Mouse (Mus musculus) ovary, postnatal 10 days (tissue): ENCODE measurements at regions not wholly inside any gene's neighbourhood (a gene's known extent, or its start where the extent isn't known, plus 50 kb on each side); places are given as distances from the start of the nearest gene placed in this dataset.

Experiments used
- DNase-seq: peaks from one replicate; pipeline ENCODE4 v3.0.0; 2022; ENCODE audit warnings: low spot score

DNA sequence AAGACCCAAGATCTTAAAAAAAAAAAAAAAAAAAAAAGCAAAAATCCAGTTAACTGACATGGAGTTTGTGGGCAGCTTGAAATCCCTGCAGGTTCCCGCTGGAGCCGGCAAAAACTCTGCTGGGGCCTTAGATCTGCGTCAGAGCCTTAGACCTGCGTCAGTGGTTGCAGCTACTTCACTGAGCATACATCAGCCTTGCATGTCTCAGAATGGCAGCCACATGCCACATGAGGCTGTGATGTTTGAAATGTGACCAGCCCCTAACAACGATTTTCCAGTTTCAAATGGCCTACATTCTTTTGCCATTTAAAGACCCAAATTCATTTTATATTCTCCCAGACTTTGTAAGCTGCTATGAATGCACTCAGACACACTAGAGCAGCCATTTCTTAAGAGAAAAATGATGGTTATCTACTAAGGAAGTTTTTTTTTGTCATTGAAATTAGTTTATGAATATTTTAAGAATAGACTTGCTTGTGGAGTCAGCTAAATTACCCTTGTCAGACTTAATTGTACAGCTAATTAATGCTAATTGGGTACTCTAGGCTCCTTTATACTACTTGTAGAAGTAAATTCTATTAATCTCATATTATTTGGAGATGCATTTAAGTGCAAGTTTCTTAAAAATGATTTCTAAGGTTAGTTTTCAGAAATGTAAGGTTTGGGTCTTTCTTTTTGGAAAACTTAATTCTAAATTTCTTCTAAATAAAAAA, 70.8 kb downstream of the Toporsl start:
- DNase-seq = no peak

- DNase-seq = no peak
Observed at GRCm38 (mm10) chr4:52709563-52709962, 104.8 kb upstream of the Olfr275 start.

GRCm38 (mm10) chr4:52726203-52726602, 88.2 kb upstream of the Olfr275 start:
- DNase-seq = no peak

GRCm38 (mm10) chr4:52726625-52727297, 87.6 kb upstream of the Olfr275 start:
- DNase-seq = peak; percentile 7

DNA sequence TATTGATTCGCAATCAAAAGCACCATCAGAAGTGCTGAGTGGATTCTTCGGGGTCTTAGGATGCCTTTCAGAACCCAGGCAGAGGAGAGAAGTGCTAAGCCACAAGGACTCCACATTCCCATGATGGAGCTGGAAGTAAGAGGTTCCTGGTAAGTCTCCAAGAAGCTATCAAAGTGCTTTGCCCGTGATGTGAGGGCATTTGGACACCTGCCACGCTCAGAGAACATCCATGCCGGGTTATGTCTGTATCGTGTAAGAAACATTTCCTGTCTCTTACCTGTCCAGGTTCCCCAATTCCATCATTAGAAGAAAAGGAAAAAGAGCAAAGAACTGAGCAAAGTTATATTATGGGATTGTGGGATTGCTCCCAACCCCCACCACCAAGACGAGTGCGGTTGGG, 81.3 kb upstream of the Olfr275 start:
- DNase-seq = no peak

GRCm38 (mm10) chr4:52739543-52740474, 74.6 kb upstream of the Olfr275 start:
- no peak for DNase-seq

DNA sequence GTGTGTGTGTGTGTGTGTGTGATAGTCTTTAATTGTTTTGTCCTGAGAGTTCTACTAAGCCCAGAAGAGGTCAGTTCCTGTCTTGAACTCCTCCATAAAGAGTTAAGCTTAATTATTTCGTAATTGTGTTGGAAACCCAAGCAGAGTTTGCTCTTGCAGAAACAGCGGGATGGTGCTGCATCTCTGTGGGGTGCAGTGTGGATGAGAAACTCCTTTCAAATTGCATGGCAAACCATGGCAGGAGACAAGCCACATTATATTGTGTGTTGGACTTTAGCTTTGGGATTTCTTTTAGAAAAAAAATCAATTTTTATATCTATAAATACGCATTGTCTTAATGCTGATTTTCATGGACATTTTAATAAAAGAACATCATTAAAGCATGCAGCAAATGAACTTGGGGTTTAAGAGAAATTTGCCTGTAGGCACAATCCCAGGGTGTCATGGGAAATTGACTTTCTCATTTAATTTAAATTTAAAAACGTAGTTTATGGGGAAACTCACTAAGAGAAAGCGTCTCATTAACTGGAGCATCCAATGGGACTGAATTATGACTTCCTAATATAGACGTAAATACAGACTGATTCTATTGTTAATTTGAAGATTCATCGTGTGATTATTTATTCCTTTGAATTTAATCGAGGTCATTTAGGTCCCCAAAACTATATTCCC, 61.4 kb upstream of the Olfr275 start:
- no peak for DNase-seq
